Mouse (Mus musculus): Measurements from ENCODE around the gene Mctp2.

The Mctp2 gene

DNA sequence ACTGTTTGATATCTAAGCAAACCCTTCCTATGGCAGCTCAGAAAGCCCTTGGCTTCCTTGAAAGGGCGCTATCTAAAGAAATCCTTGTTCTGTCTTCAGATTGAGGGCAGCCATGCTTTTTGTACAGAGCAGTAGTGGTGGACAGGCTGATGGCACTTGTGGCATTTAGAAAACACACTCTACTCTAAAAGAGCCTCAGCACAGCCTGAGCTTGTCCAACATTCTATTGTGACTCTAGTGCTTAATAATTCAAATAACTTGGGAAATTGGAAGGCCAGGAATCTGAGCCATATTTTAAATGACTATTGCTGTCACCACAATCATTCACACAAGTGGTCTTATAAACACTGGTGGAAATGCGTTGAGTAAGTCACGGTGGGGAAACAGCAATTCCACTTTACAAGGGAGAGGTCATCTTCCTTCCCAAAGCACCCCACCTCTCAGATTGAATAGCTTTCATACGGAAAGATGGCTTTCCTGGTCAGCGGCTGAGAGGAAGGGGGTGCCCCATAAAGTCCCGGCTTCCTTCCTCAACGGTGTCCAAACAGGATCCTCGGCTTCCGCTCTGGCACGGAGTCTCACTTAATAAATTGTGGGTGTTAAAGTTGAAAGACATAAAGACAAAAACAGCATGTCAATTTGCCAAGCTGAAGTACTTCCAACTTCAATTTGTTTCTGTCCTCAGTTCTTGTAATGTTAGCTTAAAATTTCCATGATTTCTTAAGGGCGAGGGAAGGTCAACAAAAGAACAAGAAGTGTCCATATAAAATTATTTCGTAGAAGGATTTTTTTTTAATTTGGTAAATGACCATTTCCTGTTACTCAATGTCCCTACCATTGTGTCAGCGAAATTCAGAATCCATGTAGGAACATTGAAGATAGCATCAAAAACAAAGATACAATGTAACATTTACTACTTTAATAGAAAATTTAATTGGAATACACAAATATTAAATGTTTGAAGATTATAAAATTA lies 140.4 kb downstream of the Mctp2 start:
- WGBS: 76% methylated on average over 13 of the region's 13 CpGs

DNA sequence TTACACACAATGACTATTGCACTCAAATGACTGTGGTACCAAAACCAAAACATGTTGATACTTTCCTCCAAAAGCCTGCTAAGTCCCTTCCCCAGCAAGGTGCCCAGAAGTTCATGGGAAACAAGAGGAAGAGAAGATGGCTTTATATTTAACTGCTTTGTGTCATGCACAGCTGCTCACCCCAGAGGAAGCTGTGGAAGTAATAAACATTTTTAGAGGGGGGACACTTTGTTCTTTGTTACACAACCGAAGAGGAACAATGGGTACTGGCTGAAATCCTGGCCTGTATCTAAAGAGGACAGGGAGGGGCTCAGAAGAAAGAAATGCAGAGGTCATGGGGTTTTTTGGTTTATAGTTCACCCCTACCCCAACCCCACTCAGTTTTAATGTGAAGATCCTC lies 144.2 kb downstream of the Mctp2 start:
- 61% methylated on average over 1 of the region's 1 CpGs for WGBS

DNA sequence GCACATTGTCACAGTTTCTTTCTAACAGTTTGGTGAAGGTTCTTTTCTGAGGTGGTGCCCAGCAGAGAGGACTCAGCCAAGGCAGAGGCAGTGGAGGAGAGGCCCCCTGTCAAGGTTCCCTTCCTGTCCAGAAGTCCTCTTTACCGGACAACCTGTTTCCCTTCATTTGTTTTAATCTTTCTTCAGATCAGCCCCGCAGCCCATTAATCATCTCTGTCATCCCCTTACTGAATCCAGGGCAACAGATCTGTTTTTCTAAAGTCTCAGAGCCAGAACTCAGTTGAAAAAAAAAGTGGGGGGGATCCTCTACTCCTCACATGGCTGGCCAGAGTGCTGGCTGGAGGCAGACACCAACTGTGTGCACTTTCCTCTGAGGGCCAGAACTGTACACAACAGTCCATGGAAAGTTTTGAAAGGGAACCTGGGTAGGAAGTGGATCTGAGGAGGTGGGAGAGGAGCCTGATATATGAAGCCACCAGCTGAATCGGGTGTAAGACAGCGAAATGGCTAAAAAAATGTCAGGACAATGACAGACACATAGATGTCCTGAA lies 146.8 kb downstream of the Mctp2 start:
- 83% methylated on average over 4 of the region's 4 CpGs for WGBS

DNA sequence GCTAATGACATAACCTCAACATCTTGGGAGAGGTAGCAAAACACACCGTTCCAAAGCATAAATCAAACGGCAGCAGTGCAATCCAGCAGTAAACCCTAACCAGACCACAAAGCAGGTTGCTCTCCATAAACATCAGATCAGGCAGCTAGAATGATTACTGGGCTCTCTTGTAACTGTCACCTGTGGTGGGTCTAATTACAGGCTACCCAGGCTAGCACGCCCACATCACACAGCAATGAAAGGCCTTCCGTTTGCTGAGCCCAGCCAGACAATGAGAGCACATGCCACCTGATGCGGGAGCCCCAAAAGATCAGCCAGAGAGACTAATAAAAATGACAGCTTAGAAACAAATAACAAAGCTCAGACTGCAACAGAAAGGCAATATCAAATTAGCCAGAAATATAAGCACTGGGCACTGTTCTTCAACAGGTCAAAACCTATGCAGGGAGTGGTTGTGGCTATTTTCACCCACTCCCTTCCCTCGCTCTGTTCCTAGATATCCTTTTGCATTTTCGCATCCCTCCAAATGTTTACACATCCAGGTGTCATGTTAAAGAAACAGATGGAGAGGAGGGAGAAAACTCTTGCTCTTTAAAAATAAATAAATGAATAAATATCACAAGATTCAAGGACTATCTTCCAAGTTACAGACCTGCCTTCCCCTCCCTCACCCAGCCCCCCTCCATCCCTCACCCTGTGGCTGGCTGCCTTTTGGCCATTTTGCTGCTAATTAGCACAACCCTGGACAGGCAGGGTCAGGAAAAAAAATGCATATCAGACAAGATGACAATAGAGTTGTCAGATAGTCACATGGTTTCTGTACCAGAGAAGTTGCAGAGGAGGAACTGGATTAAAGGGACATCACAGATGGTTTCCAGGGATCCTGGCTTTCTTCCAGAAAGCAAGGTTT lies 155.4 kb downstream of the Mctp2 start:
- WGBS: 62% methylated on average over 7 of the region's 7 CpGs

DNA sequence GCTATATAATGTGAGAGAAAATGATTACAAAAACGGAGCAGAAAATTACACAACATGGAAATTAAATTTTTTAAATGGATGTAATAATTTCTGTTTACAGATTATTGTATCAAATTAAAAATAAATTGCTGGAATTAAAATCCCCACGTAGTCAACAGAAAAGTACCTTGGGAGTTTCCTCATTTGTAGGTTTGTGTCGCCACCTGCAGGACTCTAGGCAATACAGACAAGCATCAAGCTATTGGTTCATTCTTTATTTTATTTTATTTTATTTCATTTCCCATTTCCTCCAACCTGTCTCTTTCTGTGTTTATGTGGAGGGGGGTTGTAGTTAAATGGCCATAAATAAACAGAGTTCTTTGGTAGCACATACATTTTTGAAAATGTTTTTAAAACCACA lies 157.3 kb downstream of the Mctp2 start:
- WGBS: 12% methylated on average over 3 of the region's 3 CpGs

DNA sequence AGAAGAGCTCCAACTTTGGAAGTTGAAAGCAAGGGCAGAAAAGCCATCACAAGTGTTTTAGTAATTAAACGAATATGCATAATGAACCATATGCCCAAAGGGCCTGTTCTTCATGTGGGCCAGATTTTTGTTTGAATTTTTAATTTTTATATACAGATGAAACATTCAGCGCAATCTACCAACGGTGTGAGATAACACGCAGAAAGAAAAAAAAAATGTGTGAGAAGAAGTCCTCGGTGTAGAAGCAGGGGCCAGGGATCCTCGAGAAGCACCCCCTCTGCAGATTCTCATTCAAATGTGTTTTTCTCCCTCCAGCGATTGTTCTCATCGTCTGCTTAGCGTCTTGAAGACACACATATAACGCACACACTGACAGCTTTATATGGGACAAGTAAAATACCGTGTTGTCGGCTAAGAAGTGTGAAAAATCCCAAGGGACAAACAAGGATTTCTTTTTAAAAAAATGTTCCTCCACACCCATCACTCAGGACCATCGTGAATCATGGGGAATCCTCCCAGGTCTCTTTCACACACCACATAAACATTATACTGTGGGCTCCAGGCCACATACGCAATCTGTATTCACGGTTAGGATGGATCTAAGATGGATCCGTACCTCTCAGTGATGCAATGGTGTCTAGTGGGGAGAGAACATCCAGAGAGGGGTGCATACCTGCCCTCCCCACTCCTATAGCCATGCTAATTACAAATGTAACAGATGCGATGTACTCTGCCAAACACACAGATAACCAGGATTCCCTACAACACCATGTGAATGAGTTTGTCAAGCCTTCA lies 160.5 kb downstream of the Mctp2 start:
- 60% methylated on average over 17 of the region's 17 CpGs for WGBS

DNA sequence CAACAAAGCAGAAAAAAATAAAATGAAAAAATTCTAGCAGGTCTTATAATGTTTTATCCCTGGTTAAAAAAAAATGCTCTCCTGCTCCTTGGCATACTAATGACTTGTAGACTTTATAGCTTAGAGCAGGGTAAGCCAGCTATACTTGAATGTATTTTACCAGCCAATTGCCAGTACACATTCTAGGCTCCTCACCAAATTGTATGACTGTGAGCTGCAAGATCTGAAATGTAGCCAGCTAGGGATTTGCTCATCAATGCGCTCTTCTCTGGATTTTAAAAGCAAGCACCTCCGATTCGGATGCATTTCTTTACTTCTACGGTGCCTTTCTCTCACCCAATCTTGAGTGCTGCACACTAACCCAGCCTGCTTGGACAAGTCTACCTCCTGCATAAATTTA lies 167.7 kb downstream of the Mctp2 start:
- WGBS: 81% methylated on average over 4 of the region's 4 CpGs

DNA sequence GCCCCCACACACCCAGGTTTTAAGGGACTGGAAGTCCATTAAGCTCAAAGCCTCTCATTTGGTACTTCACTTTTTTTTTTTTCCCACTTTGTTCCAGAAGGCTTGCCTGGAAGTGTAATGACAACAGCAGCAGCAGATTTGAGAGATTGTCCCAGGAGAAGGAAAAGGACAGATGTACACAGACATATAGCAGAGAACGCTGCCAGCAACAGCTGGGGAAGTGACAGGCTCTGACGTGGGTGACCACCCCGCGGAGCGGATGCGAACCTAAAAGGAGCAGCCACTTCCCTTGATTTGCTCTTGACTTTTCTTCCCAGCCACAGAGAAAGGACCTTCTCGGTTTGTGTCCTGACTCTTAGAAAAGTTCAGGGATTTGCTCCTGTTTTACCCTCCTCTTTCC lies 185.4 kb downstream of the Mctp2 start:
- 59% methylated on average over 7 of the region's 7 CpGs for WGBS

DNA sequence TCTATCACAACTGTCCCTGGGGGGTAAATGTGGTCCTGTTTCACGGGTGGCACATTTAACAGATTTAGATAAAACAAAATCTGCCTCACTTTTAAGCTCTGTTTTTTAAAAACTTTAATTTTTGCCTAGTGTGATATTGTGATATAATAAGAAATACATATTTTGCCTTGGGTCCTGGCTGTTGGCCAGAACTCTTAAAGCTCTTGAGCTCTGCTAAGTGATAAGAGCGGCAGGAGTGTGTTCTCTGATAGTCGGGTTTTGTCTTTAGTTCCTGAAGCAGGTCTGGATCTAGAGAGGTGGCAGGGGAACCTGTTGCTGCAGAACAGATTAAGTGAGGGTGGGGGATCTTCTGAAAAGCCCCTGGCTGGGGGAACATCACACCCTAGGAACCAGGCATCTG lies 186.7 kb downstream of the Mctp2 start:
- WGBS: 61% methylated on average over 3 of the region's 3 CpGs

DNA sequence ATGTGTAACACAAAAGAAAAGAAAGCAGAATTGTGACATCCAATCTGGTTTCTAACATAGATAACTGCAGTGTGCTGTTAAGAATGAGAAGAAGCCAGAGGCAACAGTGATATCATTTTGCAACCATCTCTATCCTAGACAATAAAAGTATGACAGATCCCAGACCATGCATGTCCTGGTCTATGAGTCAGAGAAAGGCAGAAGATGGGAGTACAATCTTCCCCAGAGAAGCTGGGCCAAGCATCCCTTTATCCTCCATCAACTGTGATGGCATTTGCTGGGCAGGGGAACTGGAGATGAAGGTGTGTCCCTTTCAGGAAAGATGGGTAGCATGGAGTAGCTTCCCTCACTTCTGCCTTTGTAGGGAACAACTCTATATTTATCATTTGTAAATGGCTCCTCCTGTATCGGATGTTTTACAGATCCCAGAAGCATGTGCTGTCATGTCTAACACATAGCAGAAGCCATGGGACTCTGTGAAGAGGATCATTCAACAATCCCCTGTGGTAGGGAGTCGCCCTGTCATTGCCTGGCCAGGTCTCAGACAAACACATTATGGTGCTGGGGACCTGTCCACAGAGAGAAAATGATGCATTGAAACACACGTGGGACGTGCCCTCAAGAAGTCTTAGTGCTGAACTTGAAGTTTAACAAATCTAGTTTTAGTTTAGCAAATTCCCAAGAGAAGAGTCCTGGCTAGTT lies 188.9 kb downstream of the Mctp2 start:
- 84% methylated on average over 4 of the region's 4 CpGs for WGBS

DNA sequence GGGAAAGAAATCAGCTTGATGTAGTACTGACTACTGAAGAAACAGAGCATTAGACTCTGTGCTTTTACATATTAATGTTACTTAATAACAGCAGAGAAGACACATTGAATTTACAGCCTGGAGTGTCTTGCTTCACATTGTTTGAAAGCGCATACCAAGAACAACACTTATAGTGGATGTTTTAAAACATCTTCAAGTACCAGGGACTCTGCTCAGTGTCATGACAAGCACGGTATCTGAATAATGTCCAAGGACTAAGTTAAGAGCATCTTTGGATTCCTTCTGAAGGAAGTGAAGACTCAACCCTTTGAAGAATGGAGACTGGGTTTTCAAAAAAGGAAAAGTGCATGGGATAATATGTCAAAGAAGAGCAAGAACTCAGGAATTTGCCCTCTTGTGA lies 191.3 kb downstream of the Mctp2 start:
- WGBS: 96% methylated on average over 2 of the region's 2 CpGs

DNA sequence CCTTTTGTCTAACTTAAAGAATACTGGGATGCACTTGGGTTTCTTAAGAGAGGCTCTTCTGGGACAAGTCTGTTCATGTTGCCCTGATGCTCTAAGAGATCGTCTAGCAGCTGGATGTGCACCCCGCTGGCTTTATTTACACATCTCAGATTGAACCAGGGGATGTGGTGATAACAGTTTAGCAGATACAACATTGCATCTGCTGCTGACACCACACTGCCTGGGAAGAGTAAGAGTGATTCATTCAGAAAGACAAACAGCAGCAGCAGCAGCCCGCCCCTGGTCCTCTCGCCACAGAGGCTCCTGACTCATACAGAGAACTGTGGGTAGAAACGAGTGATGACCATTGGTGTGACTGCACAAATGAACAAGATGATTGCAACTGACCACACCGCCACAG lies 195.8 kb downstream of the Mctp2 start:
- WGBS: 61% methylated on average over 6 of the region's 6 CpGs

DNA sequence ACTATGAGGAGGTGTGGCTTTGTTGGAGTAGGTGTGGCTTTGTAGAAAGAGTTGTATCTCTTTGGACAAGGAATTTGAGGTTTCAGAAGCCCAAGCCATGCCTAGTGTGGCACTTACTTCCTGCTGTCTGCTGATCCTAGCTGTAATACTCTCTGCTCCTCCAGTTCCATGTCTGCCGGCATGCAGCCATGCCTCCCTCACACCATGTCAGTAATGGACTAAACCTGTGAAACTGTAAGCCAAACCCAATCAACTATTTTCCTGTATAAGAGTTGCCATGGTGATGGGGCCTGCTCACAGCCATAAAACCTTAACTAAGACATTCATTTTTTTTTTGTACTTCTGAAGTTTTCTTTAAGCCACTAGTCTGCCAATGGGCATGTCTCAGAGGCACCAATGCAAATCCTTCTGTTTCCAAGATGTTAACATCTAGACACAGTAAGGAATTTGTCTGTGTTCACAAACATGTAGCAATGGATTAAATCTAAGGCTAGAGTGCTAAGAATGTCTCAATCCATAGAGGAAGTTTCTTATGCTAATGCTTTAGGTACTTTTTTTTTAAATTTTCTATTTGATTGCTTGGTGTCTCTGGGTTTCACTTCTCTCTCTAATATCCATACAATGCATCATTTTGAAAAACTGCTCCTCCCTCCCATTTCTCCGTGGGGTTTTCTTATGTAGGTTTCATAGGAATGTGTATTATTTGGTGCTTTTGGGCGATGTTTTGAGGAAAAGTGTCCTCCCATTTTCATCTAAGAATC lies 197.6 kb downstream of the Mctp2 start:
- WGBS: 85% methylated on average over 3 of the region's 3 CpGs

DNA sequence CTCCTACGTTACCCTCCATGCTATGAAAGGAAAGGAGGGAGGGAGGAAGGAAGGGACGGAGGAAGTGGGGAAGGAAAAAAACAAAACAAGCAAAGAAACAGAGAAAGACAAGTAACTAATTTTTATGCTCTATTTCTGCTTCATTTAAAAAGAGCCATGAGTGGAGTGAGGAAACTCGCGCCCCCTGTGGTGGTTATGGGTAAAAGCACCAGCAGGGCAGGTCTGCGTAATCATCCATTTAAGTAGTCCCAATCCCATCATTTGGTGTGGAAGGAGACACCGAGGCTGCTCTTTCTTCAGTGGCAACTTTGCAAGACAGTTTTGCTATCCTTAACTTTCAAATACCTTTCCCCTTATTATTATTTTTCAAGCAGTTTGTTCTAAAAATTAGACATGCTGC lies 202.2 kb downstream of the Mctp2 start:
- 61% methylated on average over 6 of the region's 6 CpGs for whole genome bisulfite sequencing

DNA sequence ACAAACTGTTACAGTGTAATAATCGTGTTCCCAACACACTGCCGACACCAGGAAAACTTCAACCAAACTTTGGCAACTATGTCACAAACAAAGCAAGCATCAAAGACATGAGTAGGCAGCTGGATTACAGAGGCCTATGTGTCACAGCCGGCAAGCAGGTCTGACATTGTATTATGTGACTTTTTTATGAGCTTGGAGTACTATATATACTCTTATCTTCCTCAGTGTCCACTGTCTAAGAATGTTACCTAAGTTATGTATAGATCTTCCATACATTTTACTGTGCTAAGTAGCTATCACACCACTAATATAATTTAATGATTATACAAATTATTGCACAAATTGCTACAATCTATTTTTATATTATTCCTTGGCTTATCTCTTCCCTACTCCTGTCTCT lies 202.8 kb downstream of the Mctp2 start:
- WGBS: 80% methylated on average over 3 of the region's 3 CpGs

DNA sequence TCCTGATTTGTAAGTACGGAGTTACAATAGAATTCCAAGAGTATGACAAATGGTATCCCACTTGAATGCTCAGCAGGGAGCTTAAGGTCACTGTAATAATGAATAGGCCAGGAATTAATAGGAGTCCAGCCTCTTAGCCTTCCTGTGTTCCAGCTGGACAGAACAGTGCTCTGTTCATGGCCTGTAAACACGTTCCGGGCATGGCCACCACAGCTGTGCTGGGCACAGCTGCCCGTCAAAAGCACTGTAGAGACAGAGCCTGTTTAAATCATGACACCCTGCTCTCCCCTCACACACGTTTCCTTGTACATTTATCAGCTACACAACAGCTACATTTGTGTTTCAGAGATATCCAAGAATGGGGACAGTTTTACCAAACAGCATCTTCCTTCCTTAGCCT lies 205.7 kb downstream of the Mctp2 start:
- 75% methylated on average over 5 of the region's 5 CpGs for WGBS

DNA sequence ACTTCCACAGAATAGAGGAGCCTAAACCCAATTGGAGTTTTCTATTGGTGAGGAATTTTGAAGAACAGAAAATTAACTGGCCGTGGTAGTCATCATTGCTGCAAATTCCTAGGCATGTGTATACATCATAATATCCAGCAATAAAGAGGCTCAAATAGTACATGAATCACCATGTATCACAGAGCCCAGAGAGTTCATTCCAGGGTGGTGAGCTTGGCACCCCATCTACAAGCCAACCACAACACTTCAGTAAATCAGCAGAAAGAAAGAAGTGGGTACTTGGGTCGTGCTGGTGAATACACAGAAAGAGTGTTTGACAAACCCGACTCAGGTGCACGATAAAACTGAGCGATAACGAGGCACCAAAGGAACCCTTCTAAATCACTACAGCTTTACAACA lies 207.8 kb downstream of the Mctp2 start:
- 91% methylated on average over 6 of the region's 6 CpGs for WGBS

DNA sequence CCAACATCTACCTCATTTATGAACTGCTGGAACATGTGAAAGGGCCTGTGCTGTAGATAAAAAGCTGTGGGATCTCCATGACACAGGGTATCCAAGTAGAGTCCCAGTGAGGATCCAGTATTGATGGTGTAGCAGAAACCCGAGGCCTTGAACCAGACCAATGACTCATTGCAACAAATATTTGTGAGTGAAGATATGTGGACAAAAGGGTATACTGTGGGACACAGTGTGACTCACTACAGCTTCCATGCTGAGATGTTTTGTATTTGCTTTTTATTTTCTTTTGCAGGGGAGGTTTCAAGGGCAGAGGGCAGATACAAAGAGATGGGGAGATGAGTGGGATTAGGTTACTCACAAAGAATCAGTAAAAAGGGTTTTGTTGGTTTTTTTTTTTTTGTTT lies 209.4 kb downstream of the Mctp2 start:
- WGBS: 58% methylated on average over 1 of the region's 1 CpGs

DNA sequence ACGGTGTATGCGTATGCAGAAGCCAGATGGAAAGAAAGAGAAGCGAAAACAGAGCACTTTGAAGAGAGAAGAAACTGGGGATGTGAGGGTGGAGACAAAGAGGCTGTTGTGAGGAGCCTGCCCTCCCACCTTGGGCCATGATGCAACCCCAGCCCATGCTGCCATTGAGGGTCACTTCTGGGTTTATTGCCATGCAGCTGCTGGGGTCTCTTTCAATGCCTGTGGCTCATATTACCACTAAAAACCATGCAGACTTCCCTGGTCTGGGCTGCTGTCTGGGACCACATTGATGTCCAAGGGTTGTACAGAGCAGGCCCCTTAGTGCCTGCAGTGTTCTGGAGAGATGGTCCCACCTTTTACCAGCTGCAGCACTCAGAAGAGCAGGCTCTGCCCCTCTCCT lies 210.0 kb downstream of the Mctp2 start:
- 79% methylated on average over 3 of the region's 3 CpGs for WGBS
